Mouse (Mus musculus) limb, embryonic 13.5 days (tissue): Measurements from ENCODE around the gene Tm6sf1. TPM values are rescaled to one million over a fixed set of nuclear protein-coding genes. Genes with fewer than 3 reads are reported as not detected.

Experiments
- ATAC-seq: fragments of 200-750 bp; cut with Nextera tagmentation; 2 replicates; pipeline ENCODE4 v1.8.0; 2017; ENCODE audit warnings: low read depth, moderate number of reproducible peaks, moderate TSS enrichment; ENCODE audit not compliant: low FRiP score
- H3K27ac ChIP-seq: fragments of 300-500 bp; sonication (generic); 2 replicates; pipeline ENCODE4 v1.5.1; 2015; ENCODE audit warnings: inconsistent platforms, mild to moderate bottlenecking, moderate library complexity
- H3K27me3 ChIP-seq: fragments of 300-500 bp; sonication (generic); 2 replicates; pipeline ENCODE4 v1.6.1; 2015; ENCODE audit warnings: mild to moderate bottlenecking, inconsistent platforms
- H3K36me3 ChIP-seq: fragments of 300-500 bp; sonication (generic); 2 replicates; pipeline ENCODE4 v1.6.1; 2015; ENCODE audit warnings: inconsistent platforms, mild to moderate bottlenecking, moderate library complexity
- H3K4me1 ChIP-seq: fragments of 300-500 bp; sonication (generic); 2 replicates; pipeline ENCODE4 v1.6.1; 2015; ENCODE audit warnings: inconsistent platforms
- H3K4me2 ChIP-seq: fragments of 300-500 bp; sonication (generic); replicated peaks from 2 replicates; pipeline ENCODE4 v1.6.1; 2015; ENCODE audit warnings: inconsistent platforms, mild to moderate bottlenecking, moderate library complexity
- H3K4me3 ChIP-seq: fragments of 300-500 bp; sonication (generic); 2 replicates; pipeline ENCODE4 v1.5.1; 2015; ENCODE audit warnings: moderate library complexity, mild to moderate bottlenecking, inconsistent platforms
- H3K9ac ChIP-seq: fragments of 300-500 bp; sonication (generic); 2 replicates; pipeline ENCODE4 v1.6.1; 2015; ENCODE audit warnings: mild to moderate bottlenecking, inconsistent platforms
- H3K9me3 ChIP-seq: fragments of 300-500 bp; sonication (generic); 2 replicates; pipeline ENCODE4 v1.6.1; 2016; ENCODE audit warnings: inconsistent platforms
- WGBS: fragments of 180-500 bp; shearing (Covaris S2); methylation state at CpG from one replicate; pipeline ENCODE4 v1.1.7; 2015; 5-methylcytosine and 5-hydroxymethylcytosine counted together
- polyA plus RNA-seq: library from polyadenylated mRNA; unstranded; fragments of >200 nt; fragmentation: Nextera tagmentation; extraction: Ambion mirVana; gene quantifications from 2 replicates; pipeline ENCODE4 v1.2.1, GENCODE M21; 2015

Tm6sf1 gene
- polyA plus RNA-seq, 1 experiment from 2014 or later = 19.5 TPM

GRCm38 (mm10) chr7:81841439-81841838 is 17.4 kb upstream of the Tm6sf1 start:
- Histone ChIP-seq H3K9ac (no peak overlapping the region), H3K36me3 (no peaks in the 10 kb centered on the region), H3K4me1 (0 out of 2 replicates have a peak, but pooled peaks cover 3% of the 10 kb centered on the region), H3K27ac (no peak overlapping the region), H3K4me3 (no peak overlapping the region), H3K9me3 (no peaks in the 10 kb centered on the region), H3K4me2 (no peak overlapping the region), H3K27me3 (no peaks in the 10 kb centered on the region)
- WGBS = 89% methylated on average over 6 of the region's 6 CpGs
- no peak for ATAC-seq

DNA sequence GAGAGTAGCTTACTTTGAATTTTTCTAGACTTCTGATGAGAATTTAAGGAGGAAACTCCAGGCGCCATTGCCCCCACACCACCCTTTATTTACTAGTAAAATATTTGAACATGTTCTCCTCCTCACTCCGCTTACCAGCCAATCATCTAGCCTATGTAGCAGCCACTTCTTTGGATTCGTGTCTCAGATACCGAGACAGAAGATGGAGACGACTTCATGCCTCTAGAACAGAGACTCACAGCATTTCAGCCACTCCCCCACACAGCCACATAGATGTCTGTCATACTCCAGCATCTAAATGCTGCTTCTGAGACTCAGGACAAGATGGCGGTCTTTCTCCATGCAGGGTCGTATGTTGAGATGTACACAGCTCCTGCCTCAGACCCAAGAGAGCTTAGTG is 16.7 kb upstream of the Tm6sf1 start:
- no peaks in the 10 kb centered on the region for H3K9me3 ChIP-seq
- 91% methylated on average over 7 of the region's 7 CpGs for WGBS
- H3K9ac ChIP-seq = no peak overlapping the region
- H3K36me3 ChIP-seq = no peaks in the 10 kb centered on the region
- H3K27me3 ChIP-seq = no peaks in the 10 kb centered on the region
- H3K4me1 ChIP-seq = peaks cover 10% of the 10 kb centered on the region; the same call in 1 of the 2 replicates
- H3K27ac ChIP-seq = no peak overlapping the region
- no peak for ATAC-seq
- H3K4me2 ChIP-seq = no peak overlapping the region
- H3K4me3 ChIP-seq = no peak overlapping the region

GRCm38 (mm10) chr7:81842998-81843397 is 15.8 kb upstream of the Tm6sf1 start:
- Histone ChIP-seq H3K9me3 (no peaks in the 10 kb centered on the region), H3K4me3 (no peak overlapping the region), H3K9ac (no peak overlapping the region), H3K4me1 (peaks cover 16% of the 10 kb centered on the region; the same call in 1 of the 2 replicates), H3K4me2 (no peak overlapping the region), H3K27me3 (no peaks in the 10 kb centered on the region), H3K27ac (no peak overlapping the region), H3K36me3 (no peaks in the 10 kb centered on the region)
- ATAC-seq = no peak
- 66% methylated on average over 1 of the region's 1 CpGs for WGBS

GRCm38 (mm10) chr7:81843903-81844302 is 14.9 kb upstream of the Tm6sf1 start:
- Histone ChIP-seq H3K4me2 (no peak overlapping the region), H3K36me3 (no peaks in the 10 kb centered on the region), H3K27ac (no peak overlapping the region), H3K9me3 (no peaks in the 10 kb centered on the region), H3K4me3 (no peak overlapping the region), H3K9ac (no peak overlapping the region), H3K4me1 (peaks cover 17% of the 10 kb centered on the region; the same call in 1 of the 2 replicates), H3K27me3 (no peaks in the 10 kb centered on the region)
- WGBS = 89% methylated on average over 8 of the region's 8 CpGs
- ATAC-seq = no peak

GRCm38 (mm10) chr7:81844801-81845200 is 14.0 kb upstream of the Tm6sf1 start:
- 46% methylated on average over 11 of the region's 11 CpGs for WGBS
- H3K4me3 ChIP-seq = no peak overlapping the region

DNA sequence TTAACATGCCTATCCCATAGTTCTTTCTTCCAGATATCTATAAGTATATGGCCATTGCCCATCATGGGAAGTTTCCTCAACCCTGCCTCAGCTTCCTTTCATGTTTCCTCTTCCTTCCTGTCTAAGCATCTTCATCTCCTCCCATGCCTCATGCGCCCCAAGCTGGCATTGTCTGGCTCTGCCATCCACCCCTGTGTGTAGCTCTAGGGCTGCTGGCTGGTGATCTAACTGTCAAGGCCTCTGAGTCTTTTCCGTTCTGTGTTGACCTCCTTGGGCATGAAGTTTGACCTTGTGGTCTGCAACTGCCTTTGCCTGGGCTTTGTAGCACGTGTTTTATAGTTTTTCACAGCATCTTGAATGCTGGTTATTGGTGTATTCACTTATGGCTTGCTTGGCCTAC is 13.5 kb upstream of the Tm6sf1 start:
- no peaks in the 10 kb centered on the region for H3K36me3 ChIP-seq
- H3K9ac ChIP-seq = no peak overlapping the region
- no peaks in the 10 kb centered on the region for H3K27me3 ChIP-seq
- no peak for ATAC-seq
- H3K4me1 ChIP-seq = peaks cover 17% of the 10 kb centered on the region; the same call in 1 of the 2 replicates
- no peak overlapping the region for H3K4me2 ChIP-seq
- no peak overlapping the region for H3K4me3 ChIP-seq
- H3K9me3 ChIP-seq = no peaks in the 10 kb centered on the region
- H3K27ac ChIP-seq = no peak overlapping the region
- 63% methylated on average over 3 of the region's 3 CpGs for WGBS

More at GRCm38 (mm10) chr7:81844801-81845200, 14.0 kb upstream of the Tm6sf1 start:
- H3K4me1 ChIP-seq = peaks cover 17% of the 10 kb centered on the region; the same call in 1 of the 2 replicates
- no peak overlapping the region for H3K27ac ChIP-seq
- no peaks in the 10 kb centered on the region for H3K9me3 ChIP-seq
- no peak overlapping the region for H3K4me2 ChIP-seq
- no peaks in the 10 kb centered on the region for H3K36me3 ChIP-seq
- H3K9ac ChIP-seq = no peak overlapping the region
- no peak for ATAC-seq
- H3K27me3 ChIP-seq = no peaks in the 10 kb centered on the region

- H3K9me3 ChIP-seq = no peaks in the 10 kb centered on the region
- ATAC-seq = no peak
- H3K4me2 ChIP-seq = no peak overlapping the region
- no peak overlapping the region for H3K27ac ChIP-seq
- H3K4me3 ChIP-seq = no peak overlapping the region
- H3K9ac ChIP-seq = no peak overlapping the region
- WGBS = 82% methylated on average over 8 of the region's 8 CpGs
- no peaks in the 10 kb centered on the region for H3K27me3 ChIP-seq
- H3K4me1 ChIP-seq = peaks cover 17% of the 10 kb centered on the region; the same call in 1 of the 2 replicates
- no peaks in the 10 kb centered on the region for H3K36me3 ChIP-seq
These were observed 12.8 kb upstream of the Tm6sf1 start for GRCm38 (mm10) chr7:81846008-81846407.

- Histone ChIP-seq H3K4me2 (no peak overlapping the region), H3K4me1 (peaks cover 17% of the 10 kb centered on the region; the same call in 1 of the 2 replicates), H3K27ac (no peak overlapping the region), H3K9me3 (no peaks in the 10 kb centered on the region), H3K27me3 (no peaks in the 10 kb centered on the region), H3K9ac (no peak overlapping the region), H3K4me3 (no peak overlapping the region), H3K36me3 (no peaks in the 10 kb centered on the region)
- no peak for ATAC-seq
- 28% methylated on average over 8 of the region's 8 CpGs for WGBS
These were observed 11.8 kb upstream of the Tm6sf1 start for GRCm38 (mm10) chr7:81847010-81847409.

GRCm38 (mm10) chr7:81847777-81848176 is 11.0 kb upstream of the Tm6sf1 start:
- H3K4me1 ChIP-seq = peaks cover 17% of the 10 kb centered on the region; the same call in 1 of the 2 replicates
- no peak overlapping the region for H3K27ac ChIP-seq
- 16% methylated on average over 4 of the region's 4 CpGs for WGBS
- no peak for ATAC-seq
- no peak overlapping the region for H3K4me2 ChIP-seq
- H3K9me3 ChIP-seq = no peaks in the 10 kb centered on the region
- no peak overlapping the region for H3K4me3 ChIP-seq
- H3K27me3 ChIP-seq = no peaks in the 10 kb centered on the region
- H3K9ac ChIP-seq = no peak overlapping the region
- no peaks in the 10 kb centered on the region for H3K36me3 ChIP-seq

- WGBS = 91% methylated on average over 5 of the region's 5 CpGs
These were observed 9.6 kb upstream of the Tm6sf1 start for GRCm38 (mm10) chr7:81849214-81849613.

DNA sequence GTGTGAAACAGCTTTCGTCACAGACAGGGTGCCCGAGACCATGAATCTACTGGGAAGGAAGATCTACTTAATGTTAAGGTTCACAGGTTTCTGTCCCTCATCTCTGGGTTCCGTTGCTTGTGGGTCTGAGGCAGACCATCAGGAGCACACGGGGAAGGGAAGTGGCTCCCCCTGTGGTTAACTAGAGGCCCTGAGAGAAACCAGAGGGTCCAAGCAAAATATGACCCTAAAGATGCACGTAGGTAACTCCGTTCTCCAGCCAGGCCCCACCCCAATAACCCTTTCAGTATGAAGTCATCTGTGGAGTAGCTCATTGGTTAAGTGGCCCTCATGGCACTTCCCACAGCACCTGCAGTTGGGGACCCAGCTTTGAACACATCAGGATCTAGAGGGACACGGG is 9.2 kb upstream of the Tm6sf1 start:
- H3K4me2 ChIP-seq = no peak overlapping the region
- H3K27ac ChIP-seq = no peak overlapping the region
- no peak overlapping the region for H3K4me3 ChIP-seq
- no peaks in the 10 kb centered on the region for H3K9me3 ChIP-seq
- no peak for ATAC-seq
- no peaks in the 10 kb centered on the region for H3K27me3 ChIP-seq
- no peaks in the 10 kb centered on the region for H3K36me3 ChIP-seq
- no peak overlapping the region for H3K9ac ChIP-seq
- H3K4me1 ChIP-seq = peaks cover 17% of the 10 kb centered on the region; the same call in 1 of the 2 replicates
- 85% methylated on average over 7 of the region's 7 CpGs for WGBS

More at GRCm38 (mm10) chr7:81849214-81849613, 9.6 kb upstream of the Tm6sf1 start:
- Histone ChIP-seq H3K36me3 (no peaks in the 10 kb centered on the region), H3K9ac (no peak overlapping the region), H3K4me2 (no peak overlapping the region), H3K27me3 (no peaks in the 10 kb centered on the region), H3K9me3 (no peaks in the 10 kb centered on the region), H3K27ac (no peak overlapping the region), H3K4me1 (peaks cover 17% of the 10 kb centered on the region; the same call in 1 of the 2 replicates), H3K4me3 (no peak overlapping the region)
- no peak for ATAC-seq

GRCm38 (mm10) chr7:81850171-81850570 is 8.6 kb upstream of the Tm6sf1 start:
- Histone ChIP-seq H3K36me3 (no peaks in the 10 kb centered on the region), H3K9ac (no peak overlapping the region), H3K4me2 (no peak overlapping the region), H3K4me1 (peaks cover 14% of the 10 kb centered on the region), H3K4me3 (no peak overlapping the region), H3K9me3 (no peaks in the 10 kb centered on the region), H3K27ac (no peak overlapping the region), H3K27me3 (no peaks in the 10 kb centered on the region)
- no peak for ATAC-seq
- WGBS = 81% methylated on average over 6 of the region's 6 CpGs

- ATAC-seq = no peak
These were observed 7.1 kb upstream of the Tm6sf1 start for GRCm38 (mm10) chr7:81851706-81852105.

More at GRCm38 (mm10) chr7:81851706-81852105, 7.1 kb upstream of the Tm6sf1 start:
- Histone ChIP-seq H3K4me1 (peaks cover 11% of the 10 kb centered on the region), H3K4me2 (no peak overlapping the region), H3K9me3 (no peaks in the 10 kb centered on the region), H3K36me3 (no peaks in the 10 kb centered on the region), H3K27me3 (peaks cover 5% of the 10 kb centered on the region; the same call in 1 of the 2 replicates), H3K27ac (no peak overlapping the region), H3K9ac (no peak overlapping the region), H3K4me3 (no peak overlapping the region)
- WGBS = 80% methylated on average over 3 of the region's 3 CpGs
